Mouse (Mus musculus): ENCODE measurements at regions not wholly inside any gene's neighbourhood (a gene's known extent, or its start where the extent isn't known, plus 50 kb on each side); places are given as distances from the start of the nearest gene placed in this dataset.
"Not testable (repeated sequence)": the region's sequence is repeated elsewhere in the genome, so short reads cannot be mapped to it uniquely, and the experiment has no call there.

GRCm38 (mm10) chr3:21149618-21150017 lies 782.6 kb upstream of the Agtr1b start:
- no peak for DNase-seq (ENCODE audit: low spot score)

GRCm38 (mm10) chr3:21128821-21129504 lies 762.0 kb upstream of the Agtr1b start:
- DNase-seq (ENCODE audit: low spot score), result no peak

DNA sequence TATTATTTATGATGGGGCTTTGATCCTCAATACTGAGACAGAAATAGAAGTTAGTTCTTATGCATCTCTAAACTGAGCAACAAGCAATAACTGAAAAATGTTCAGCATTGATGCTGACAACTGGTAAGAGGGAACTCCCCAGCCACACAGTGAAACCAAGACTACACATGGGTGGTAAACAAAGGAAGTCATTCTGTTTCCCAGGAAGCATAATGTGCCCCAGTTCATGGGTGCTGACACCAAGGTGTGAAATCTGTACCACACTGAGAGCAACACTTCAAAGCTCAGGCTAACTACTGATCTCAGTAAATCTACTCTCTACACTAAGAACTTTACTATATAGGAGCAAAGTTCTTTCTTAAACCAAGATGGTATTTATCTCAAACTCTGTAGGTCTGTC lies 759.2 kb upstream of the Agtr1b start:
- DNase-seq (ENCODE audit: low spot score), result no peak

DNA sequence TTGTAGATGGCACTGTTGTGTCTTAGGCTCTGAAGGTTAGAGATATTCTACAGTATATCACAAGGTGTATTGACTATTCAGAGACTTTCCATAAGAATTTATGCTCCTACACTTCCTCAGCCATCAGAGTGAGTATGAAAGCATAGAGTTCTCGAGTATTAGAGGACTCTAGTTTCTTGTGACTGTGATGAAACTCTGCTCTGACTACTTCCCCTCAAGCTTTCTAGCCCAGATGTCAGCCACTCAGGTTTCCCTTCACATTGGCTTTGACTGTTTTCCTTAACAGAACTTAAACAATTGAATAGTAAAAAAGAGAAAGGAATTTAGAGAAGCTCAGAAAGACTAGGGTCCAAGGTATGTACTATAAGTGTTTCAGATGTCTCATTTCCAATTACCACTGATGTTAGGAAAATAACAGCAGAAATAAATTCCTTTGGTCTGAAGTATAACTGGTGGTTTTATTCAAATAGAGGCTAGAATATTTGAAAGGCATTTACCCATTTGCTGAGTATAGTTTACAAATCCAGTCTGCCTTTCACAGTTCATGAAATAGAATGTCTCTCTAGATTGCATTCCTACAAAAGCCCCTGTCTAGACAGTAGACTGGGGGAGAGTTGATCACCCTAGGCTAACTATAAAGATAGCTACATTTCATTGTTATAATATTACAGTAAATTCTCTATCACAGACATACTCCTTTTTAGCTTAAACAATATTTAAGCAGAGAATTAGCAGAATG lies 751.4 kb upstream of the Agtr1b start:
- DNase-seq (ENCODE audit: low spot score), result no peak

DNA sequence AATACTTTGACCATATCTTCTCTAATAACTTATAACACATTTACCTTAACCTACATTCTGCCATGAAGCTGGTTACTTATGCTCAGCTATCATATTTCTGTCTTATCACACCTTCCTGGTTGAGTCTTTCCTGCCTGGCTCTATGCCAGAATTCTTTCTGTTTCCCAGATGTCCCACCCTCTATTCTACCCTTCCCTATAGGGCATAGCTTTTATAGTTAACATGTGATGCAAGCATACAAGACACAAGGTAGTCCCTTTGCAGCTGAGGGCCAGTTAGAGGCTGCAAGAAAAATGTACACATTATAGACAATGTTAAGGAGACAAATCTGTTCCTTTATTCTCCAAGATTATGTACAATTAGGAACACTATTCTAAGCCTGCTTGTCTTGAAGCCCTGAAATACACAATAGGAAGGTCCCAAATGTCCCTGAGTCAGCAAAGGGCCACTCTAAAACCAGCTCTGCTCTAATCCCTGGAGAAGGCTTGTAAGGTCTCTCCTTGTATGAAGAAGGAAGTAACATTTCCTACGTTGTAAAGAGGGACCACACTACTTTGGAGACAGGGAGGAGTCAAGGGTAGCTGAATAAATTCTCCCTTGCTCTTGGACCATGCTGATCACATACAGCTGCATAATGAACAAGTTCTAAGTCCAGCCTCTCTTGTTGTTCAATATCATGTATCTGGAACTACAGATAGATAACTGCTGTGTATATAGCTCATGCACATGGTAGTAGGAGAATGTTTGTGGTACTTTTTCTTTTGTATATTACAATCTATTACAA lies 745.0 kb upstream of the Agtr1b start:
- no peak for DNase-seq (ENCODE audit: low spot score)

- DNase-seq (ENCODE audit: low spot score), result no peak
These were observed 723.2 kb upstream of the Agtr1b start for GRCm38 (mm10) chr3:21090206-21090605.

DNA sequence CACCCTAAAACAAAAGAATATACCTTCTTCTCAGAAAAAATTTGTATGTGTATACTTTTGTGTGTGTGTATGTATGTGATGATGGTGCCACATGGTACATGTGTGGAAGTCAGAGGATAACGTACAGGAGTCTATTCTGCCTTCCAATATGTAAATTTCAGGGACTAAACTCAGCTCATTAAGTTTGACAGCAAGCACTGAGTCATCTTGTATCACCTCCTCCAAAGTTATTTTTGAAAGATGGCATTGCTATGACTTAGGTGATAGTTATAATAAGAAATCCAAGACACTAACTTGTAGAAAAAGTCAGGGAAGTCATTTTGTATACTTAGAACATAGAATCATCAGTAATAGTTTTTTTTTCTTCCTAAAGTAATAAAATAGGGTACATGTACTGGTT lies 719.4 kb upstream of the Agtr1b start:
- DNase-seq (ENCODE audit: low spot score), result no peak

DNA sequence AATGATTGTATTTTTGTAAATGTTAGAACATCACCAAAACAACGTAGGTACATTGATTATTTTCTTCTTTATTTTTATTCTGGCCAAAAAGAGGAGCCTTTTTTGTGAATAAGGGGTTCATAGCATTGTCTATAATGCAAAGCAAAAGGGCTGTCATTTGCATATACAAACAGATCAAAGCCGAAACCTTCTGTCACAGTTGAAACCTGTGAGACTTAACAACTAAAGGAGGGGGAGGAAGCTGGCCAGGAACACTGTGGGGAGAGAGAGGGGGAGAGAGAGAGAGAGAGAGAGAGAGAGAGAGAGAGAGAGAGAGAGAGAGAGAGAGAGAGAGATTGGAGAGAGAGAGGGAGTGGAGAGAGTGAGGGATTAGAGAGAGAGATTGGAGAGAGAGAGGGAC lies 710.6 kb upstream of the Agtr1b start:
- DNase-seq (ENCODE audit: low spot score), result no peak

GRCm38 (mm10) chr3:21053337-21053736 lies 686.4 kb upstream of the Agtr1b start:
- not testable (repeated sequence) for DNase-seq (ENCODE audit: low spot score)

- DNase-seq (ENCODE audit: low spot score), result not testable (repeated sequence)
These were observed 682.4 kb upstream of the Agtr1b start for GRCm38 (mm10) chr3:21049365-21049764.

- no peak for DNase-seq (ENCODE audit: low spot score)
These were observed 679.0 kb upstream of the Agtr1b start for GRCm38 (mm10) chr3:21045981-21046380.

DNA sequence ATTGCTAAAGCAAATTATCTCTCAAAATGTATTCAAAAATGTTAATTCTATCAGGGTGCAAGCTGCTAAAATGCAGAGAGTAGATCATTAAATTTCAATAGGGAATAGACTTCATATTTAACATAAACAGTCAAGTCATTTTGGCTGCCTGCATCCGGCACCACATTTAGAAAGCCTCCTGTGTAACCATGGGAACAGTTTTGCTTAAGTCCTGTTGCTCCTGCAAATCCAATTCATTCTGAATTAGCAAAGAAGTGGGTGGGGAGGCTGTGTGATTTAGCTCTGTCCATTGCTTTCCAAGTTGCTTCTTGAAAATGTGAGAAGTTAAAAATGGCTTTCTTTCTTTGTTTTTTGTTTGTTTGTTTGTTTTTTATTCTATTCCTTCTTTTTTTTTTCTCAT lies 658.9 kb upstream of the Agtr1b start:
- DNase-seq (ENCODE audit: low spot score), result no peak

- DNase-seq (ENCODE audit: low spot score), result no peak
These were observed 654.0 kb upstream of the Agtr1b start for GRCm38 (mm10) chr3:21020946-21021345.

- no peak for DNase-seq (ENCODE audit: low spot score)
These were observed 653.3 kb upstream of the Agtr1b start for GRCm38 (mm10) chr3:21020297-21020696.

- DNase-seq (ENCODE audit: low spot score), result no peak
These were observed 642.7 kb upstream of the Agtr1b start for GRCm38 (mm10) chr3:21009650-21010049.

DNA sequence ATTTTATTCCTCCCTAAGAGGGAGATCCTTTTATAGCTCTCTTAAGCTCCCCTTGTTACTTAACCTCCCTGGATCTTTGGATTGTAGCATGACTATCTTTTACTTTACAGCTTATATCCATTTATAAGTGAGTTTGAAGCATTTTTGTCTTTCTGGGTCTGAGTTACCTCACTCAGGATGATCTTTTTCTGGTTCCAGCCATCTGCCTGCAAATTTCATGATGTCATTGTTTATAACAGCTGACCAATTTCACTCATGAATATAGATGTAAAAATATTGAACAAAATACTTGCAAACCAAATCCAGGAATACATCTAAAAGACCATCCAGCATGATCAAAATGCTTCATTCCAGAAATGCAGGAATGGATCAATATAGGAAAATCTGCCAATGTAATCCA lies 631.3 kb upstream of the Agtr1b start:
- no peak for DNase-seq (ENCODE audit: low spot score)

DNA sequence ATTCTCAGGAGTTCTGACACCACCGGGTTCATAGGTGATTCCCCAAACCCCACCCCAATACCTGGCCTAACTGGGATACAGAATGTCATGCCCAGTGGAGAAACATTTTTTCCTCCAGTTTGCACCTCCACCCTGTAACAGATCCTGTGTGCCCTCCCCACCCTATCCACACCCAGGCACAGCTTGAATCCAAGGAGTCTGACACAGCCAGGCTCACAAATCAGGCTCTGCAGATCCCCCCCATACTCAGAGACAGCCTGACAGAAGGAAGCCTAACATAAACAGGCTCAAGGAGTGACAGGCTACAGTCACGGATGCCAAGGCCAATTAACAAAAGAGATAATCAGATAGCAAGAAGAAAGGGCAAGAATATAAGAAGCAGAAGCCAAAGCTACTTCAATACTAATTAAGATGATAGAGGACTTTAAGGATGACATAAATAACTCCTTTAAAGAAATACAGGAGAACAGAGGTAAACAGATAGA lies 622.6 kb upstream of the Agtr1b start:
- no peak for DNase-seq (ENCODE audit: low spot score)

GRCm38 (mm10) chr3:20986942-20987341 lies 620.0 kb upstream of the Agtr1b start:
- DNase-seq (ENCODE audit: low spot score), result no peak

GRCm38 (mm10) chr3:20986377-20986727 lies 619.4 kb upstream of the Agtr1b start:
- DNase-seq (ENCODE audit: low spot score), result no peak

DNA sequence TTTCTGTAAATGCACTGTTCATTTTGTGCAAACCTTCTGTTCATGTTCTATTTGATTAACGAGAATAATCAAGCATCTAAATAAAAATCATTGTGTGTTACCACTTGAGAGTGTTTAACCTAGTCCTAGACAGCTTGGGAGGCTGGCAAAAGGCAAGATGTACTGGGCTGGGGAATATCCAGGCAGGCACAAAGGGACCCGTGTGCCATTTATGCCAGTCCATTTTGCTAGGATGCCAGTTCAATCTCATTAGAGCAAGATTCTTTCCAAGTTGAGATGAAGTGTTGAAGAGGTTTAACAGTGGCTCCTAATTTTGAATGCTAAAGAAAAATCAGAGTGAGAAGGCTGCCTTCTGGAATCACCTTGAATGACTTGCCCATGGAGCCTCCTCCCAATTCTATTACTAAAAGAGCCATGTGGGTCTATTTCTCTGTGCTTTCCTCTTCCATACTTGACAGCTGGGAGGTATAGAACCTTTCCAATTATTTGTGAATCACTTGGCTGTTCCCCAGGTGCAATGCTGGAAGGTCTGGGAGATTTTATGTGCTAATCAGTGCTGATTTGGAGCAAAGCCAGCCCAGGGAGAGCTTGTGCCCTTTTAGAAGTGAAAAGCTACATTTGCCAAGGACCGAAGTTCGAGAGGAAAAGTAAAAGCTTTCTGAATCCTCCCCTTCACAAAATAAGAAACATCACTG lies 618.9 kb upstream of the Agtr1b start:
- DNase-seq (ENCODE audit: low spot score), result no peak

DNA sequence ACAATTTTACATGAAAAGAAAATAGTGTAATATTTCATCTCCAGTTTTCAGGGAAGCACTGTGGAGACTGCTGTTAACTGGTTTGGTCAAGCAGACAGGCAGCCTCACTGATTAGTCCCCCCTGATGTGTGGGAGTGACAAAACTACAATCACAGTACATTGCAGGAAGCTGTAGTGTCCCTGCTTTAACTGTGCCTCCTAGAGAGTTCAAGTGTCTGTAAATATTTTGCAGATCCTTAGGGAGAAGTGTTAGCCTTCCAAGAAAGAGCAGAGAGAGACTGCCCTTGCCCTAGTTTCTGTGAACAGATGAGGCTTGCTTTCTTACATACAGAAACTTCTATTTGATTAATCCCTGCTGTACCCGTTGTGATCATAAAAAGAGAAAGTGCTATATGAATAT lies 617.2 kb upstream of the Agtr1b start:
- peak; percentile 5 for DNase-seq (ENCODE audit: low spot score)

DNA sequence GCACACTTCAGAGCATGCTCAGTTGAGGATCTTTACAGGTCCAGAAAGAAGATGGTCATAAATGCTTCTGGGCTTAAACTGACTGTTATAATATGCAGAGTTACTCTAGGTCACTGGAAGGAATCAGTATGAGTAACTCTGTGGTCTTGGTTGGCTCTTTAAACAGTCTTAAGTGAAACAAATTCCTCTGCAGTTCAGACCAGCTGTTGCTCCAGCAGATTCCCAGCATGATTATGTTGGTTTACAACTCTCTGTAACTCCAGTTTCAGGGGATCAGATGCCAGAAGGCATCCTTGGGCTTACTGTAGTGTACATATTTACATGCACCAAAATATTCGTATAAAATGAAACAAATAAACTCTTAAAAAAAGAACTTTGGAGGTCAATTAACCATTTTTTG lies 606.1 kb upstream of the Agtr1b start:
- no peak for DNase-seq (ENCODE audit: low spot score)
